Mouse (Mus musculus) cerebellum, adult (tissue): ENCODE data around the gene Coro2b.

ENCODE experiments used
- ATAC-seq: cut with Nextera tagmentation; 2 replicates; pipeline ENCODE4 v1.9.2; 2017; ENCODE audit warnings: mild to moderate bottlenecking, moderate library complexity, mixed read lengths; ENCODE audit not compliant: insufficient number of reproducible peaks, low FRiP score, low TSS enrichment

Coro2b gene

GRCm38 (mm10) chr9:62420261-62420917 is 116.5 kb downstream of the Coro2b start:
- no peak for ATAC-seq

GRCm38 (mm10) chr9:62418742-62419141 is 118.1 kb downstream of the Coro2b start:
- ATAC-seq, result no peak

- ATAC-seq, result no peak
These were observed 129.3 kb downstream of the Coro2b start for GRCm38 (mm10) chr9:62407357-62408146.

- ATAC-seq, result no peak
These were observed 130.3 kb downstream of the Coro2b start for GRCm38 (mm10) chr9:62406423-62407013.

- no peak for ATAC-seq
These were observed 135.3 kb downstream of the Coro2b start for GRCm38 (mm10) chr9:62401589-62401988.

GRCm38 (mm10) chr9:62400531-62401170 is 136.2 kb downstream of the Coro2b start:
- no peak for ATAC-seq

- ATAC-seq, result no peak
These were observed 142.7 kb downstream of the Coro2b start for GRCm38 (mm10) chr9:62394163-62394562.

GRCm38 (mm10) chr9:62393531-62393930 is 143.3 kb downstream of the Coro2b start:
- ATAC-seq, result no peak

- ATAC-seq, result no peak
These were observed 147.1 kb downstream of the Coro2b start for GRCm38 (mm10) chr9:62389735-62390134.

- ATAC-seq, result no peak
These were observed 150.9 kb downstream of the Coro2b start for GRCm38 (mm10) chr9:62385727-62386518.

GRCm38 (mm10) chr9:62385062-62385461 is 151.8 kb downstream of the Coro2b start:
- ATAC-seq, result no peak

GRCm38 (mm10) chr9:62382519-62383084 is 154.2 kb downstream of the Coro2b start:
- ATAC-seq, result no peak

- no peak for ATAC-seq
These were observed 155.4 kb downstream of the Coro2b start for GRCm38 (mm10) chr9:62381402-62381913.

GRCm38 (mm10) chr9:62380351-62380750 is 156.5 kb downstream of the Coro2b start:
- ATAC-seq, result no peak

- no peak for ATAC-seq
These were observed 158.9 kb downstream of the Coro2b start for GRCm38 (mm10) chr9:62377897-62378296.

GRCm38 (mm10) chr9:62374276-62374675 is 162.6 kb downstream of the Coro2b start:
- ATAC-seq, result no peak

GRCm38 (mm10) chr9:62373222-62374123 is 163.4 kb downstream of the Coro2b start:
- no peak for ATAC-seq

- ATAC-seq, result no peak
These were observed 164.2 kb downstream of the Coro2b start for GRCm38 (mm10) chr9:62372556-62373221.
